In the genomic region with DNA sequence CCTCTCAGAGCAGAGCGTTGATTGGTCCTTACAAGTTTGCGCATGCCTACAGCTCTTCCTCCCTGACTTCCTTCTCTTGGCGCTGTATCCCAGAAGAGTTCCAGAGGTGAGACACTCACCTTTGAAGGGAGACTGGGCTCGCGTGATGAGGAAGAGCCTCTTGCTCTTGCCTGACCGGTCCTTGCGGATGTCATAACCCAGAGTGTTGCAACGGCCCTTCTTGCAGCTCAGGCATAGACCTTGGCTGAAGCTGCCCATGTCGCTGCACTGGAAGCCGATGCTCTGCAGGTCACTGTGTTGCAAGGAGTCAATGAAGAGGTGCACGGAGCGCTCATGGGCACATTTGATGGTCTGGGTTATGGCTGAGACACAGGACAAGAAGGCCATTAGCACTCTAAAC, we compare ENCODE assay signal across 23 mouse cellular contexts.
DNase-seq lines count a peak whose midpoint lies in the region; ATAC-seq lines count a peak whose summit lies in the region.
"Had no signal": no experiment of that assay in that cellular context is flagged by ENCODE, and none has a peak within 500 bp of the region (broad histone marks: within the 10 kb centered on the region; RNA-seq: fewer than 3 reads in every experiment).

No protein-coding gene starts in this region.

- no peak overlapping the region for H3K4me2 ChIP-seq in liver, embryonic 13.5 days
- H3K4me2 ChIP-seq: heart, embryonic 11.5 days; hindbrain, embryonic 12.5 days; lung, embryonic 14.5 days had no signal

- ATAC-seq in liver, embryonic 13.5 days (ENCODE audit: low read depth) = peak; percentile 38; the same call in 1 of the 2 replicates
- ATAC-seq in megakaryocyte, adult 5-6 weeks (ENCODE audit: poor library complexity, severe bottlenecking) = peak; percentile 98
- ATAC-seq: forebrain, postnatal 0 days; inflammation-experienced regulatory T-cells, adult 6 months had no signal

- DNase-seq in adrenal gland, postnatal 10 days = peak; percentile 40
- DNase-seq in adrenal gland, postnatal 4 days (ENCODE audit: low spot score in 2 of 2) = no peak
- DNase-seq in 416B (ENCODE audit: low read depth) = peak; percentile 46
- DNase-seq in liver, embryonic 13.5 days = no peak
- DNase-seq in left cerebral cortex, adult 18-20 months (ENCODE audit: low spot score in 2 of 2) = no peak
- DNase-seq in heart, postnatal 36 days = no peak
- DNase-seq: cerebellum, adult 11-12 months; cerebellum, postnatal 14 days; forebrain, postnatal 0 days; gastrocnemius, postnatal 36 days; heart, postnatal 10 days; kidney, adult 8-10 months; kidney, postnatal 25 days; lung, embryonic 14.5 days; right cerebral cortex, postnatal 4 days; thymus, postnatal 14 days had no signal

- no peak overlapping the region for H3K27ac ChIP-seq in liver, embryonic 13.5 days
- H3K27ac ChIP-seq: hindbrain, embryonic 12.5 days; left cerebral cortex, adult 2 months; midbrain, embryonic 10.5 days had no signal

- no peak overlapping the region for H3K9ac ChIP-seq in liver, embryonic 13.5 days
- H3K9ac ChIP-seq: forebrain, postnatal 0 days; hindbrain, embryonic 12.5 days; lung, embryonic 14.5 days had no signal

- no peaks in the 10 kb centered on the region for H3K9me3 ChIP-seq in liver, embryonic 13.5 days (replicated peaks)
- H3K9me3 ChIP-seq: G1E; hindbrain, embryonic 12.5 days; midbrain, embryonic 10.5 days had no signal

- H3K4me1 ChIP-seq in liver, embryonic 13.5 days (replicated peaks) = peaks cover 34% of the 10 kb centered on the region

- intact Hi-C loops in heart, postnatal 36 days (cut with DNase I) = no loop called here

- 0 out of 2 replicates have a peak, but pooled peaks cover 1% of the 10 kb centered on the region for H3K36me3 ChIP-seq in liver, embryonic 13.5 days
- H3K36me3 ChIP-seq: G1E; hindbrain, embryonic 12.5 days; midbrain, embryonic 10.5 days had no signal

- H3K4me3 ChIP-seq in liver, embryonic 13.5 days (replicated peaks) = no peak overlapping the region
- H3K4me3 ChIP-seq: hindbrain, embryonic 12.5 days; left cerebral cortex, adult 2 months; midbrain, embryonic 10.5 days had no signal

- WGBS in liver, embryonic 13.5 days (ENCODE audit: insufficient replicate concordance) = 86% methylated on average over 12 of the region's 12 CpGs

- H3K27me3 ChIP-seq in liver, embryonic 13.5 days = no peaks in the 10 kb centered on the region
- H3K27me3 ChIP-seq: hindbrain, embryonic 12.5 days had no signal

Comparison
In these comparisons a context has a peak if more than half of its experiments do, and no peak if none do; other contexts are left out.
1. DNase-seq: peak in adrenal gland, postnatal 10 days (single experiment) and 416B (single experiment); none in adrenal gland, postnatal 4 days (0 of 2), liver, embryonic 13.5 days (single experiment), left cerebral cortex, adult 18-20 months (0 of 2) and heart, postnatal 36 days (0 of 2).